22 mouse cellular contexts compared by ENCODE assay signal in genomic region chr2:163138688-163139385, GRCm38 (mm10). TPM values are rescaled to one million over a fixed set of nuclear protein-coding genes. Genes with fewer than 3 reads are reported as not detected.
A peak's percentile ranks its signal among the peaks of the same experiment; 100 is the strongest.
DNase-seq lines count a peak whose midpoint lies in the region; ATAC-seq and TF ChIP-seq lines count a peak whose summit lies in the region.
"Had no signal": no experiment of that assay in that cellular context is flagged by ENCODE, and none has a peak within 500 bp of the region (broad histone marks: within the 10 kb centered on the region; RNA-seq: fewer than 3 reads in every experiment).

No protein-coding gene starts in this region.

- no peaks in the 10 kb centered on the region for H3K27me3 ChIP-seq in midbrain, embryonic 15.5 days (replicated peaks)
- no peaks in the 10 kb centered on the region for H3K27me3 ChIP-seq in midbrain, embryonic 13.5 days
- H3K27me3 ChIP-seq in forebrain, postnatal 0 days (ENCODE audit: insufficient read depth, low read length), result peaks cover 15% of the 10 kb centered on the region; the same call in 1 of the 2 replicates
- H3K27me3 ChIP-seq: intestine, embryonic 15.5 days; limb, embryonic 13.5 days had no signal

- H3K4me3 ChIP-seq in midbrain, embryonic 15.5 days, result no peak overlapping the region
- no peak overlapping the region for H3K4me3 ChIP-seq in midbrain, embryonic 13.5 days (replicated peaks)
- no peak overlapping the region for H3K4me3 ChIP-seq in forebrain, postnatal 0 days (ENCODE audit: low read depth, low read length)
- H3K4me3 ChIP-seq: embryonic facial prominence, embryonic 13.5 days; intestine, embryonic 15.5 days; limb, embryonic 13.5 days; myocyte had no signal

- ATAC-seq in frontal cortex, adult (ENCODE audit: low TSS enrichment), result peak; percentile 52
- no peak for ATAC-seq in midbrain, embryonic 15.5 days (replicated peaks)
- ATAC-seq in midbrain, embryonic 13.5 days, result no peak
- ATAC-seq in forebrain, postnatal 0 days, result peak; percentile 95
- no peak for ATAC-seq in inflammation-experienced regulatory T-cells, adult 6 months
- ATAC-seq: CD4-positive, CD25-positive, alpha-beta regulatory T cell, adult 4 months; intestine, embryonic 15.5 days had no signal

- H3K9ac ChIP-seq in midbrain, embryonic 15.5 days, result no peak overlapping the region
- H3K9ac ChIP-seq in midbrain, embryonic 13.5 days (replicated peaks), result no peak overlapping the region
- no peak overlapping the region for H3K9ac ChIP-seq in forebrain, postnatal 0 days
- H3K9ac ChIP-seq: embryonic facial prominence, embryonic 13.5 days; intestine, embryonic 15.5 days; limb, embryonic 13.5 days had no signal

- no peak for DNase-seq in frontal cortex, postnatal 14 days (ENCODE audit: low spot score in 2 of 2)
- DNase-seq in forebrain, postnatal 0 days, result peak; percentile 86
- DNase-seq in layer of hippocampus, postnatal 14 days (ENCODE audit: low spot score in 2 of 2), result peak; percentile 46 to 82
- DNase-seq: adrenal gland, postnatal 25 days; cerebellum, adult 11 months; gastrocnemius, postnatal 10 days; lung, postnatal 14 days had no signal

- H3K4me2 ChIP-seq in midbrain, embryonic 15.5 days, result no peak overlapping the region
- no peak overlapping the region for H3K4me2 ChIP-seq in midbrain, embryonic 13.5 days (replicated peaks)
- H3K4me2 ChIP-seq in forebrain, postnatal 0 days (ENCODE audit: low read depth), result no peak overlapping the region
- H3K4me2 ChIP-seq: embryonic facial prominence, embryonic 13.5 days; intestine, embryonic 15.5 days; limb, embryonic 13.5 days had no signal

- no peaks in the 10 kb centered on the region for H3K36me3 ChIP-seq in midbrain, embryonic 15.5 days (replicated peaks)
- no peaks in the 10 kb centered on the region for H3K36me3 ChIP-seq in midbrain, embryonic 13.5 days
- no peaks in the 10 kb centered on the region for H3K36me3 ChIP-seq in forebrain, postnatal 0 days (ENCODE audit: insufficient read depth)
- H3K36me3 ChIP-seq: embryonic facial prominence, embryonic 13.5 days; intestine, embryonic 15.5 days; limb, embryonic 13.5 days had no signal

- 79% methylated on average over 9 of the region's 9 CpGs for WGBS in midbrain, embryonic 15.5 days
- whole genome bisulfite sequencing in midbrain, embryonic 13.5 days, result 85% methylated on average over 9 of the region's 9 CpGs
- 55% methylated on average over 9 of the region's 9 CpGs for WGBS in forebrain, postnatal 0 days

- TF ChIP-seq CTCF in forebrain, postnatal 0 days (IDR thresholded peaks at IDR 0.05; ENCODE audit: low read depth), result no peak

- H3K27ac ChIP-seq in midbrain, embryonic 15.5 days, result peak overlapping the region; percentile 29; the same call in 1 of the 2 replicates
- H3K27ac ChIP-seq in midbrain, embryonic 13.5 days, result no peak overlapping the region
- H3K27ac ChIP-seq in forebrain, postnatal 0 days (ENCODE audit: low read depth, low read length), result no peak overlapping the region
- H3K27ac ChIP-seq: embryonic facial prominence, embryonic 13.5 days; intestine, embryonic 15.5 days; limb, embryonic 13.5 days had no signal

- H3K9me3 ChIP-seq in midbrain, embryonic 15.5 days, result no peaks in the 10 kb centered on the region
- H3K9me3 ChIP-seq in midbrain, embryonic 13.5 days, result no peaks in the 10 kb centered on the region
- H3K9me3 ChIP-seq in forebrain, postnatal 0 days (ENCODE audit: low read length), result no peaks in the 10 kb centered on the region
- H3K9me3 ChIP-seq: embryonic facial prominence, embryonic 13.5 days; intestine, embryonic 15.5 days had no signal

- peaks cover 17% of the 10 kb centered on the region for H3K4me1 ChIP-seq in midbrain, embryonic 15.5 days
- H3K4me1 ChIP-seq in midbrain, embryonic 13.5 days (replicated peaks), result peaks cover 20% of the 10 kb centered on the region
- 0 out of 2 replicates have a peak, but pooled peaks cover 4% of the 10 kb centered on the region for H3K4me1 ChIP-seq in forebrain, postnatal 0 days (ENCODE audit: insufficient read depth)
- H3K4me1 ChIP-seq: intestine, embryonic 15.5 days had no signal

RNA-seq across cellular contexts. Expression of gene Gtsf1l, which starts 51.2 kb away (rescaled TPM):
- not detected in 2 replicates for polyA plus RNA-seq in midbrain, embryonic 15.5 days (2015; fragmentation: Nextera tagmentation; extraction: Ambion mirVana)
- not detected in 2 replicates for polyA plus RNA-seq in midbrain, embryonic 13.5 days (2015; fragmentation: Nextera tagmentation; extraction: Ambion mirVana)
- total RNA-seq in forebrain, postnatal 0 days (2014; rRNA removed), result not detected in 2 replicates
- 0.31 TPM in 1 of 2 replicates, not detected in the other for polyA plus RNA-seq in forebrain, postnatal 0 days (2015; fragmentation: Nextera tagmentation; extraction: Ambion mirVana)
- not detected for total RNA-seq in layer of hippocampus, postnatal 14 days (2021)
- not detected for polyA plus RNA-seq in inflammation-experienced regulatory T-cells, adult 6 months (2017; shearing (Covaris generic))
- total RNA-seq: adrenal gland, postnatal 25 days; gastrocnemius, postnatal 10 days; heart, postnatal 25 days; left cerebral cortex, adult 18-20 months; MEL had no signal
- polyA plus RNA-seq: CD4-positive, CD25-positive, alpha-beta regulatory T cell, adult 4 months; cortical plate, adult 2 months; embryonic facial prominence, embryonic 13.5 days; intestine, embryonic 15.5 days; kidney, embryonic 16.5 days; limb, embryonic 13.5 days; myocyte; urinary bladder, adult 2 months had no signal

Comparison
In these comparisons a context has a peak if more than half of its experiments do, and no peak if none do; other contexts are left out.
1. ATAC-seq: peak in frontal cortex, adult (single experiment) and forebrain, postnatal 0 days (single experiment); none in midbrain, embryonic 15.5 days (single experiment), midbrain, embryonic 13.5 days (single experiment) and inflammation-experienced regulatory T-cells, adult 6 months (single experiment).
2. DNase-seq: peak in forebrain, postnatal 0 days (single experiment) and layer of hippocampus, postnatal 14 days (2 of 2); none in frontal cortex, postnatal 14 days (0 of 2).